8 mouse cellular contexts compared by ENCODE assay signal in genomic region chr11:18877626-18878011, GRCm38 (mm10).
DNase-seq lines count a peak whose midpoint lies in the region; ATAC-seq and TF ChIP-seq lines count a peak whose summit lies in the region.

No protein-coding gene starts in this region.

- WGBS in hindbrain, embryonic 14.5 days: 0% methylated on average over 24 of the region's 27 CpGs
- under 1% methylated on average over 25 of the region's 27 CpGs for WGBS in limb, embryonic 15.5 days
- under 1% methylated on average over 24 of the region's 27 CpGs for WGBS in midbrain, embryonic 14.5 days

- intact Hi-C loops in left cerebral cortex, adult 2 months (cut with DNase I): loop anchor here (2.0 to 10.0 kb wide), 7 partner anchors 141 to 1593 kb away; partner anchors contain the start of gene Meis1

- H3K4me3 ChIP-seq in left cerebral cortex, adult 2 months: peak overlapping the region; percentile 39
- peak overlapping the region; percentile 36 for H3K4me3 ChIP-seq in hindbrain, embryonic 14.5 days (replicated peaks; ENCODE audit: low read length)
- peak overlapping the region; percentile 48 for H3K4me3 ChIP-seq in limb, embryonic 15.5 days
- H3K4me3 ChIP-seq in midbrain, embryonic 14.5 days (replicated peaks; ENCODE audit: low read depth, low read length): peak overlapping the region; percentile 40

- peak; percentile 40 to 42 for DNase-seq in left cerebral cortex, adult 2 months (ENCODE audit: extremely low spot score in 1 of 2, low spot score in 2 of 2)
- DNase-seq in left cerebral cortex, adult 8-10 months (ENCODE audit: low spot score in 2 of 2): no peak
- peak; percentile 81 for DNase-seq in cerebellum, adult 9-10 months
- peak; percentile 22 to 35 for DNase-seq in frontal cortex, postnatal 36 days (ENCODE audit: low spot score in 2 of 2)
- DNase-seq in hindbrain, embryonic 14.5 days (ENCODE audit: low spot score): peak; percentile 84
- DNase-seq in midbrain, embryonic 14.5 days: peak; percentile 90
- peak; percentile 42 for DNase-seq in testis, postnatal 14 days (ENCODE audit: low spot score)

- no peaks in the 10 kb centered on the region; the same call in 1 of the 2 replicates for H3K36me3 ChIP-seq in hindbrain, embryonic 14.5 days (replicated peaks; ENCODE audit: control insufficient read depth, insufficient read depth)
- H3K36me3 ChIP-seq in limb, embryonic 15.5 days: no peaks in the 10 kb centered on the region
- H3K36me3 ChIP-seq in midbrain, embryonic 14.5 days (ENCODE audit: control insufficient read depth, insufficient read depth, low read length): no peaks in the 10 kb centered on the region

- no peak; the same call in 1 of the 2 replicates for TF ChIP-seq CTCF in left cerebral cortex, adult 2 months (IDR thresholded peaks at IDR 0.05)

- H3K9me3 ChIP-seq in hindbrain, embryonic 14.5 days (ENCODE audit: control insufficient read depth, low read length): no peaks in the 10 kb centered on the region
- H3K9me3 ChIP-seq in limb, embryonic 15.5 days: no peaks in the 10 kb centered on the region
- no peaks in the 10 kb centered on the region for H3K9me3 ChIP-seq in midbrain, embryonic 14.5 days (ENCODE audit: control insufficient read depth, low read length)

- H3K9ac ChIP-seq in hindbrain, embryonic 14.5 days: peak overlapping the region; percentile 67
- H3K9ac ChIP-seq in limb, embryonic 15.5 days: 0 out of 2 replicates have a peak overlapping the region, but pooled peaks have one; percentile 23
- H3K9ac ChIP-seq in midbrain, embryonic 14.5 days (replicated peaks; ENCODE audit: low read length): peak overlapping the region; percentile 52

- H3K27me3 ChIP-seq in hindbrain, embryonic 14.5 days (ENCODE audit: control insufficient read depth, insufficient read depth, low read length): no peaks in the 10 kb centered on the region
- peaks cover 66% of the 10 kb centered on the region for H3K27me3 ChIP-seq in limb, embryonic 15.5 days
- peaks cover 33% of the 10 kb centered on the region for H3K27me3 ChIP-seq in midbrain, embryonic 14.5 days (ENCODE audit: control insufficient read depth, insufficient read depth, low read length)

- no peak overlapping the region for H3K27ac ChIP-seq in left cerebral cortex, adult 2 months
- H3K27ac ChIP-seq in hindbrain, embryonic 14.5 days: peak overlapping the region; percentile 94
- peak overlapping the region; percentile 74; the same call in 1 of the 2 replicates for H3K27ac ChIP-seq in limb, embryonic 15.5 days
- H3K27ac ChIP-seq in midbrain, embryonic 14.5 days (replicated peaks; ENCODE audit: low read depth, low read length): peak overlapping the region; percentile 81

- peaks cover 74% of the 10 kb centered on the region for H3K4me1 ChIP-seq in hindbrain, embryonic 14.5 days (replicated peaks; ENCODE audit: control insufficient read depth, insufficient read depth, low read length)
- H3K4me1 ChIP-seq in limb, embryonic 15.5 days: peaks cover 16% of the 10 kb centered on the region
- H3K4me1 ChIP-seq in midbrain, embryonic 14.5 days (ENCODE audit: control insufficient read depth, insufficient read depth, low read length): peaks cover 31% of the 10 kb centered on the region; the same call in 1 of the 2 replicates

- ATAC-seq in hindbrain, embryonic 14.5 days (ENCODE audit: low FRiP score): peak; percentile 80
- peak; percentile 59; the same call in 1 of the 2 replicates for ATAC-seq in limb, embryonic 15.5 days (ENCODE audit: insufficient number of reproducible peaks, low FRiP score, low TSS enrichment, low read depth)
- peak; percentile 81 for ATAC-seq in midbrain, embryonic 14.5 days (ENCODE audit: low FRiP score, low TSS enrichment)

- peak overlapping the region; percentile 83 for H3K4me2 ChIP-seq in hindbrain, embryonic 14.5 days (replicated peaks)
- H3K4me2 ChIP-seq in limb, embryonic 15.5 days: peak overlapping the region; percentile 72
- peak overlapping the region; percentile 70 for H3K4me2 ChIP-seq in midbrain, embryonic 14.5 days (ENCODE audit: low read length)

Comparison
In these comparisons a context has a peak if more than half of its experiments do, and no peak if none do; other contexts are left out.
1. DNase-seq: peak in left cerebral cortex, adult 2 months (2 of 2), cerebellum, adult 9-10 months (single experiment), frontal cortex, postnatal 36 days (2 of 2), hindbrain, embryonic 14.5 days (single experiment), midbrain, embryonic 14.5 days (single experiment) and testis, postnatal 14 days (single experiment); none in left cerebral cortex, adult 8-10 months (0 of 2).
2. Peak in every context shown above with its lines, with median percentiles within 50 percentile points of each other: H3K4me3 ChIP-seq, ATAC-seq, H3K4me2 ChIP-seq and H3K9ac ChIP-seq.